Mouse (Mus musculus): ENCODE measurements at regions not wholly inside any gene's neighbourhood (a gene's known extent, or its start where the extent isn't known, plus 50 kb on each side); places are given as distances from the start of the nearest gene placed in this dataset.

DNA sequence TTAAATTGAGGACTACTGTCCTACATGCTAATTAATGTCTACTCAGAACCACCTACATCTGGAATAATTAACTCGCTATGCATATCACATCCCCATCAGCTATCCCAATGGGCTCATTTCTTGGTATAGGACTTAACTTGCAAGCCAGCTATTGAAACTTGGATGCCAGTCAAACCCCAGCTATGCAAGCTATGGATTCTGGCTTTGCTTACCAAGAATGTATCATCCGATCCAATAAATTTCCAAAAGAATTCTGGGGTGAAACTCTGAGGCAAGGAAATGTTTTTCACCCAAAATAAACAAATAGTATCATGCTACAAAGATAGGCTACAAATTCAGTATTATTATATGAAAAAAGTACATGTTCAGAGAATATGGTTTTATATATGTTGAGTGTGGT, 392.8 kb upstream of the Adamts5 start:
- TF ChIP-seq CTCF (IDR thresholded peaks at IDR 0.05; ENCODE audit: low read depth, low read length), result no peak
- no peak for TF ChIP-seq GATA1 (IDR thresholded peaks at IDR 0.05; ENCODE audit: borderline replicate concordance, low read length)
- TF ChIP-seq TAL1 (conservative IDR thresholded peaks at IDR 0.05; ENCODE audit: low read depth, low read length), result no peak

Data from G1E (cell line).